Mouse (Mus musculus) megakaryocyte progenitor cell, adult 5-6 weeks (primary cell): ENCODE measurements at regions not wholly inside any gene's neighbourhood (a gene's known extent, or its start where the extent isn't known, plus 50 kb on each side); places are given as distances from the start of the nearest gene placed in this dataset.

Source experiments
- ATAC-seq: replicated peaks from 2 replicates; pipeline ENCODE4 v1.8.0; 2016; ENCODE audit warnings: mild to moderate bottlenecking, moderate TSS enrichment, inconsistent platforms; ENCODE audit not compliant: poor library complexity

GRCm38 (mm10) chr16:24258991-24259390, 134.3 kb upstream of the Lpp start:
- no peak for ATAC-seq

GRCm38 (mm10) chr16:24255037-24255436, 138.3 kb upstream of the Lpp start:
- no peak for ATAC-seq

DNA sequence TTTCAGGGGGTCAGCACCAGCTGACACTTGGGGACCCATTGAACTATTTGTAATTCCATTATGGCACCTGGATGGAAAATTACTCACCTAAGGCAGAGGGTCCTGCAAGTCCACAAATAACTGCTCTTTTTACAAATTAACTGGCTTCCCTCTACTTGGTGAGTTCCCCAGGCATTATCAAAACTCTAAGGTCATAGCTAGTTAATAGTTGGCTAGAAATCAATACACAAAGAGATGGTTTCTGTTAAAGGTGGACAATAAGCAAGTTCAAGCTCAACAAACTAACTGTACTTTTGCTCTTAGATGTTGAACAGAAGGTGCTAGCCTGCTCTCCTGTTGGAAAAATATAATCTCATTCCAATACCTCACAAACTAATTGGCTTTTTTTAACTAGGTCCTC, 138.7 kb upstream of the Lpp start:
- no peak for ATAC-seq

DNA sequence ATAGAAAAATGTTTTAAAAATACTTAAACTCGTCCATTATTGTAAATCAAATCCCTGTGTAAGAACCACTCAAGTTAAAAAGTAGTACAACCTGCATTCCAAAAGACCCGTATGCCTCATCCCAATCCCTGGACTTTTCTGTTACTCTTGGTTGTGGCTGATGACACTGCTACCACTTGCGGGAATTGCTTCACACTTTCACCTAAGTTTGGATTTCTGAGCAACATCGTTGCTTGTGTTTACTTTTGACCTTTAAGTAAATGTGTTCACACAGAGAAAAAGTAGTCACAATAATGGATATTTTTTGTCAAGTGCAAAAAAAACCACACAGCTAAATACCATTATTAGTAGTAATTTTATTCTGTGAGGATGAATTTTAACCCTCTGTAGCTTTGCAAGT, 139.2 kb upstream of the Lpp start:
- no peak for ATAC-seq

GRCm38 (mm10) chr16:24247291-24247690, 146.0 kb upstream of the Lpp start:
- ATAC-seq, result no peak

DNA sequence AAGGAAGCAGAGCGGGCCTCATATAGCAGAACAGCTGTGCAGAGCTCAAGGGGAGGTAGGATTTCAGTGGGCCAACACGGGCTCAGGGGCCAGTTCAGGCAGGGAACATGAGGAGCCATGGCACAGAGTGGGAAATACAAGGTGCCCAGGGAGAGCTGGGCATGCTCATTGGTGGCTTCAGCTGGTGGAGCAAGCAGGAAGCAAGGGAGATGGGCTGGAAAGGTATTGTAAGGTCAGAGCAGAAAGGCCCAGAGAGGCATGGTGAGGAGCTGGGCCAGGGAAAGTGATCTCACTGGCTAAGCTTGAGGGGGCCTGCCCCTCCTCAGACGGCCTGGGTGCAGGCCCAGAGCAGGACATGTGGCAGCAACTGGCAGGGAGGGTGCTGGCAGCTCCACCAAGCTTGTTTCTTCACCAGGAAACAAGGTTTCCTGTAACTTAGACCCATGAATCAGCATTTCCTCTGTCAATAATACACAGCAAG, 155.2 kb upstream of the Lpp start:
- peak; percentile 81 for ATAC-seq

DNA sequence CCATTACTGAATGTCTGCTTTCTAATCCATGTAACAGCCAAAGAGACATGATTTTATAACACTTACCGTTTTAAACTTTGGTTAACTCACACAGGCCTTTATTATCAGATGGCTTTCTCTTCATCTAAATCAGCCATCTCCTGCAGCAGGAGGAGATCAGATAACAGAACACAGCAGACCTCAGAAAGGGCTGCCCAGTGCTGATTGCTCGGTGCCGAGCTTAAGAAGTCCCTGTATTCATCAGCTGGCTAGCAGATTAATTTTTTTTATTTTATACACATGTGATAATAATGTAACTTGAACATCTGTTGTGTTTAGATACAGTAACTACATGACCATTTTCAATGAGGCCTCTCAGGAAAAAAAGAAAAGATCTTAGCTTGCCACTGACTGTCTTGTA, 155.9 kb upstream of the Lpp start:
- ATAC-seq, result peak; percentile 26

GRCm38 (mm10) chr16:24237013-24237412, 156.3 kb upstream of the Lpp start:
- no peak for ATAC-seq

DNA sequence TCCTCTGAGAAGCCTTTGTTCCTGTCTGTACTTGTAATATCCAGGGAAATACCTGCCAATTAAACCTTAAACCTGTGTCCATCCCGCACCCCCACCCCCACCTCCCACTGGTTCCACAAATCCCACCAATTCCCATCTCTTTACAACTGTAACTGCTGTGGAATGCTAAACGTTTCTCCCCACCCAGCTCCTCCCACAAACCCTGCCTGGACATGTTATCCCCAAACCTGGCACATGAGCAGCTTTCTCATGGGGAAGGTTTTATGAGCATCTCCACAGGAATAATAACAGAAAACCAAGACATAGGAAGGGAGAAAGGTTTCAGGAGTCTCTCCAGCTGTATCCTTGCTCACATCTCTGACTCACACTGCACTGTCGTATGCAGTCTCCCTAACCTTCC, 156.8 kb upstream of the Lpp start:
- no peak for ATAC-seq

DNA sequence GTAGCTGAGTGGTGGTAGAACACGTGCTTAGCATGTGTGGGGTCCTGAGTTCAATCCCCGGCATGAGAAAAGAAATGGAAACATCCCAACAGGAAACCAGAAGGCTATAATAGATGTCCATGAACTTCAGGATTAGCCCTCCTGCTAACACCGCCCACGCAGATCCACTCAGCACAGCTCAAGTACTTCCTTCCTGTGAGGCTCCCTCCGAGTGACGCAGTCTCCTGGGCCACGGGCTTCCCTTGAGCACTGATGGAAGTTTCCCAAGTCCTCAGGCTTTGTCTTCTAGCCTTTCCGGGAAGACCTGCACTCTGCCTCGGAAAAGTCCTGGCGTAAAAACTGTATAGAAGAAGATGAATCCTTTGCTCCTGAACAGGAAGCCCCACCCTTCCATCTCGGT, 158.5 kb upstream of the Lpp start:
- ATAC-seq, result no peak

GRCm38 (mm10) chr16:24232001-24232530, 161.2 kb upstream of the Lpp start:
- no peak for ATAC-seq

DNA sequence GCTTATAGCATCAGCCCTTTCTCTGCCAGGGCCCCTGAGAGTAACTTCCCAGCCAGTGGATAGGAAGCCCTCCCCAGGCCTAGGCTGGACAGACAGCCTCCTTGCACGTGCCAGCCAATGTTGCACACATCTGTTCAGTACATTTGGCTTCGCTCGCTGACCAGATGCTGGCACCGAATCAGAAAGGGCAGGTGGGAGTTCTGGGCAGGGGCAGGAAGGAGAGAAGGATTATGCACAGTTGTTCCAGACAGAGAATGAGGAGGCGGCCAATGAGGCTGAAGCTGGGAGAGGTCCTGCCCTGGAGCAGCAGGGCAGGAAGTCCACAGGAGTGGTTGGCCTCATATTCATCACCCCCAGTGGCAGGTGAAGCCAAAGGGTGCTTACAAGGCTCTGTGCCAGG, 161.8 kb upstream of the Lpp start:
- ATAC-seq, result no peak

DNA sequence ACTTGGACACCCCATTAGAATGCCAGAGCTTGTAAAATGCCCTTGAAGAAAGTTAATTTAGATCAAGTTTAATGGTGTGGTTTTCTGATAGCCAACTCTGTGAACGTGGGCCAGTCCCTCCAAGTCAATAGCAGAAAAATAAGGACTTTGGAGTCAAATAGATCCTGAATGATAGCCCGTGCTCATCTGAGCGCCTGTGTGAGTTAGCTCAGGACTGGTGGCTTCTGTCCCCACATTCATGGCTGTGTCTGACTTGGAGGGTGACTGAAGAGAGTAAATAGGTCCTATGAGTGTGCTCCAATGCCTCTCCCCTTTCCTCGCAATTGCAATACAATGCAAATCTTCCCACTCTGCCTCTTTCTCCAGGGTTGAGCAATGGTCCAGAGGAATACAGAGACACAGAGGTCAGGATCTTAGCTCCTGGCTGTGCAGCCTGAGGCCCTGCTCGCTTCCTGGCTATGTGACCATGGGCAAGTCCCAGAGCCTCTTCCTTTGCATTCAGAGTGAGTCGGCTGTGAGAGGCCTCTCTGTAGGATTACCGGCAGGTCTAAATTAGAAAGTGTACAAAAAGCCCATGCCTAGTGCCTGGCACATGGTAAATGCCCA, 164.2 kb upstream of the Lpp start:
- ATAC-seq, result no peak

GRCm38 (mm10) chr16:24225897-24226296, 167.4 kb upstream of the Lpp start:
- ATAC-seq, result no peak

- no peak for ATAC-seq
Measured at GRCm38 (mm10) chr16:24225090-24225489, 168.2 kb upstream of the Lpp start.

DNA sequence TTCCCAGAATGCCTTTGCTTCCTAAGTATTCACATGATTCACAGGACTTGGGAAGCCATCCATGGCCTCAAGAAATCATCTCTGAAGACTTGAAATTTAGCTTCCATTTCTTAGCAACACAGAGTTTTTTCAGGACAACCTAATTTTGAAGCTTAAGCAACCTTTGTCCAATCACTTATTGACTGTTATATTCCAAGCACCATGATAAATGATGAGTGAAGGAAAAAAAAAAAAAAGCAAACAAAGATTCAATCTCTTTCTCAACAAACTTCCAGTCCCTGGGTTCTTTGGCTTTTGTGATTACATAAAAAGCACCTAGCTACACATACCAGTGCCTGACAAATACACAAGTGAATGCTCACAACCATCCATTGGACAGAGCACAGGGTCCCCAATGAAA, 169.4 kb upstream of the Lpp start:
- no peak for ATAC-seq

DNA sequence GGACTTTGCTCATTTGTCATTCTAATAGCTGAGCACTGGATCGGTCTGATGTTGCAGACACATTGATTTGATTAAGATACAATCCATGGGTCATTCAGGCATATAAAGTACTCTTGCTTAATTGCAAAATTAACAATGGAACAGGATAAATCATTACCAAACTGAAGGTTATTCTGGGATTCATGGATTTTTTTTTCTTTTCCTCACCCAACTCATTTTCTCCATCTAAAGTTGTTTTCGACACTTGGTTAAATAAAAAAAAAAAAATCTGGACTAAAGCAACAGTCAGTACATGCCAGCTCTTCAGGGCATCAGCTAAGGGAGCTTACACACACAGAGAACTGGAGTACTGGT, 169.8 kb upstream of the Lpp start:
- no peak for ATAC-seq

DNA sequence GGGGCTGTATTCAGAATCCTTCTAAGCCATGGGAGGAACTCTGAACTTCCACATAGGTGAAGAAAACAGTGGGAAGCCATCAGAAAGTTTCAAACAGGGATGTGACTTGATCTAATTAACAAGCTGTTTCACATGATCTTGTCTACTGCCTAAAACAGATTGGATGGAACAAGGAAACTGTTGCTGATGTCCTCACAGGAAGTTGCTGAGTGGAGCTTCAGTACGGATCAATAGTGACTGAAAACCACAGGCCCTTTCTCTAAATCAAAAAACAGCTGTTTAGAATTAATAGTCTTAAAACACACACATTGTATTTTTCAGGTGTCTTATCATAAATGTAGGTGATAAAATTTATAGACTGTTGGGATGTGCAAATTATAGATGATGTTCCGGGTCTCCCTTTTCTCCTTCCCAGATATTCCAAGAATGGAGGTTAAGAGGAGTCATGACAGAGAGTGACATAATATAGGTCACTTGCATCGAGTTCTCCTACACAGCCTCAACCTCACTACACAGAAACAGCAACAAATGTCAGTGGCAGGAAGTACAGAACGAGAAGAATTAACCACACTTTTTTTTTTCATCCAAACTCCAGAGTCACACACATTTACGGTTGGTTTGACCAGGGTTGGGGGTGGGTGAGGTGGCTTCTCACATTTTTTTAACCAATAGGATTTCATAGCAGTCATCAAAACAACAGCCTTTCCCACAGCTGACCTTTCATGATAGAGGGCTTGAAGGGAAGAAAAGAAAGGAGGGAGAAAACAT, 170.4 kb upstream of the Lpp start:
- ATAC-seq, result peak; percentile 75

GRCm38 (mm10) chr16:24221992-24222391, 171.3 kb upstream of the Lpp start:
- ATAC-seq, result no peak

- no peak for ATAC-seq
Measured at GRCm38 (mm10) chr16:24220613-24221012, 172.7 kb upstream of the Lpp start.

DNA sequence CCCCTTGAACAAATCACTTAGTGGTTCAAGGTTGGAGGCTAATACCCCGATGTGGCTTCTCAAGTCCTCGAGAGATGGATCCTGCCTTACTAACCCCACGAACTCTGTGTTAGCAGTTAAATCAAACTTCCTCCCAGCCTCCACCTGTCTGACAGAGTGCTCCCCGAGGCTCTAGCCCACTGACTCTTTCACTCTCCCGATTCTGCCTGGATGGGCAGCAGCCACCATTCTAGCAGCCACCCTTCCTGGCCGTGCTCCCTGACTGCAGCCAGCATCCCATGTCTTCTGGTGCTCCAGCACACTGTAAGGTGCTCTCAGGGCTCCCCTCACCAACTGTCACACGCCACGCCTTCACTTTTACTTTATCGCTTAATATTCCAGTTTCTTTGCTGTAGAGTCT, 173.6 kb upstream of the Lpp start:
- ATAC-seq, result no peak

GRCm38 (mm10) chr16:24218850-24219185, 174.5 kb upstream of the Lpp start:
- no peak for ATAC-seq
